Mouse (Mus musculus) heart, postnatal 10 days (tissue): ENCODE results near the gene Nhsl1. TPM values are rescaled to one million over a fixed set of nuclear protein-coding genes. Genes with fewer than 3 reads are reported as not detected.

Source experiments
- DNase-seq, 2 experiments: peaks; one replicate each; pipeline ENCODE4 v3.0.0; 2021
- intact Hi-C: fragments of 180-260 bp; cut with DNase I; formaldehyde crosslinking; loops from one replicate; pipeline ENCODE4 v1.15.1; 2025
- total RNA-seq, 2 experiments: library from RNA; stranded (reverse); gene quantifications; 2 replicates each; pipeline ENCODE4 v1.2.3; 2021

Gene Nhsl1
- total RNA-seq, 2 experiments from 2014 or later: 22.1 to 29.6 TPM

DNA sequence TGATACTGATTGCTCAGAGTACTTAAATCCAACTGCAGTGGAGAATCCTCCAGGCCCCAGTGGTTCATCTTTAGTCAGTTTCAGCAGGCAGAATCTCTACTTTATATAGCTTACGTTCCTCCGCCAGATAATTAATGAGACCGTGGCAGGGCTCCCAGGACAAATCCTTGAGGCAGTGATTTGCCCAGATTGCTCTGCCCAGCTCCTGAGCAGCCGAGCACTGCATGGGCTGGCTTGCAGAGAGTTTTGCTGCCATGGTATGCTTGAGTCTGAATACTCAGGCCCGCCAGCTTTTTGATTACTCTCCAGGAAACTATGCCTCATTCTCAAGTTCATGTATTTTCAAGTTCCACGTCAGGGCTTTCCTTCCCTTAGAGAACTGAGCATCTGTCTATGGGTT is 156.3 kb downstream of the Nhsl1 start:
- intact Hi-C loops: no loop called here
- peak in 1 of 2 experiments; percentile 24 for DNase-seq

- intact Hi-C loops: no loop called here
- no peak for DNase-seq
Observed at GRCm38 (mm10) chr10:18478294-18478693, 159.5 kb downstream of the Nhsl1 start.

DNA sequence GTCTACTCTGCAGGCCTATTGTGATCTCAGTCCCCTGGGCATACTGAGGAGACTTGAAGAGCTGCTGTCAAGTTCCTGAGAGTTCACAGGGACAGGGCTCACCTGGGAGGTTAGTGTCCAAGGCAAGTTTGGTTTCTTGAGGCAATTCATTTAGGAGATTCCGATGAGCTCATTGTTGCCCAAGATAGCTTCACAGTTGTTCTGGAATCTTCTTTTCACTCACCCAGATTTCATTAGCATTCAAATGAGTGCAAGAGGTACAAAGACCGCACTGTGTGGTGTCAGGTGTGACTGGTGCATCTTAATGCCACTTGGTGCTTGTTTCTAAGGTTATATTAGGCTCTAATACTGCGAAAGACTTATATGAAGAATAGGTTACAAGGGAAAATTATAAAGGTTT is 160.5 kb downstream of the Nhsl1 start:
- intact Hi-C loops: no loop called here
- DNase-seq: no peak

DNA sequence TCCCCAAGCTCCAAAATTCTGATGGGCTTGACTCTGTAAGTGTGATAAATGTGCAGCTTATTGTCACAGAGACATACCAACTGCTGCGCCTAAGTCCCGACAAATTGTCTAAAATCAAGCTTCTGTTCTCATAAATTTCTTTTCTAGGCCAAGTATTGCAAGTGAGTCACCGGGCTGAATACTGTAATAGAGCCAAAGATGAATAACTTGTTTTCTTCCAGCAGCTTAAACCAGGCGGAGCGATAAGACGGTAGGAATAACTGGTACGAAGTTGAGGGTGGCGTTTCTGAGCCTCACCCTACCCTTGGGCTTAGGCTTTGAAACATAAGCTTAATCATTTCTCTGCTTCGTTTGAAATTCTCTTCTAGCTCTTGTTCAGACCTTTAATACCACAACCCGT is 162.1 kb downstream of the Nhsl1 start:
- intact Hi-C loops: no loop called here
- peak; percentile 11 to 19 for DNase-seq

DNA sequence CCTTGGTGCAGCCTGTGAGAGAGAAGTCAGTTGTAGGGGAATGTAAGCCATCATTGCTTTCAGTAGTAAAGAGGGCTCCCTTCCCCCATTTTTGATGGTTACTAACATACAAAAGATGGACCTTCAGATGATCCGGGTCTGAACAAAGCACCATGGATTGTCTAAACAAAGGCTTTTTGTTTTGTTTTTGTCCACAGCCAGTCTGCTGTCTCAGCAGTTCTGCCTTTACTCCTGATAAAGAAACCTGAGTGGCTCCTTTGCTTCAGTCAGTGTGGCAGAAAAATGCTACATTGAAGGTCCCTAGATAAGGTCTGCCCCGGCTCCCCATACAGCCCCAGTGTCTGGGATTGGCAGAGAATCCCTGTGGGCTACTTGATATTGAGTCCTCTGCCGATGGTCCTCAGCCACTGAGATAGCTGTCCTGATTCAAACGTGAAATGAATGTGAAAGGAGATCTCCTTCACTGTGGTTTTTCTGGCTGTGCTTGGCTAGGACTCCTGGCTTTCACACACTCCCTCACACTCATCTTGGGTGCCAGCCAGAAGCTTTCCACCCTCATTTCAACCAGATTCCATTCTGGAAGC is 163.9 kb downstream of the Nhsl1 start:
- intact Hi-C loops: no loop called here
- DNase-seq: peak; percentile 59 to 60

DNA sequence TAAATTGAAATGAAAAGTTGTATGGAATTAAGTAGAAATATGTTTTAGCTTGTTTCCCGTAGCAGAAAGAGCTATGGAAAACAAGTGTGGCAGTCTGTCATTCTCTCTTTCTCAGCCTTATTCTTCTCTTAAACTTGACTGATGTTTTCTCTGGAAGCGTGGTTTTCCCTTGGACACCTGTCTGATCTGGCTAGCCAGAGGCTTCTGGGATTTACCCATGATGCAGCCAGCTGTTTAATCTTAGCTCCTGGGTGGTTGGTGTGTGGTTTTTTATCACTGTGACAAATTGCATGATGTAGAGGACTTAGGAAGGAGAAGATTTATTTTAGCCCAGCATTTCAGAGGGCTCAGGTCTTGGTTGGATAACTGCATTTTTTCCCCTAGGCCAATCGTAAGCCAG is 164.9 kb downstream of the Nhsl1 start:
- DNase-seq: no peak
- intact Hi-C loops: no loop called here

- DNase-seq: no peak
- intact Hi-C loops: no loop called here
Observed at GRCm38 (mm10) chr10:18484731-18485130, 165.9 kb downstream of the Nhsl1 start.

- intact Hi-C loops: no loop called here
- no peak for DNase-seq
Observed at GRCm38 (mm10) chr10:18488239-18488803, 169.5 kb downstream of the Nhsl1 start.

DNA sequence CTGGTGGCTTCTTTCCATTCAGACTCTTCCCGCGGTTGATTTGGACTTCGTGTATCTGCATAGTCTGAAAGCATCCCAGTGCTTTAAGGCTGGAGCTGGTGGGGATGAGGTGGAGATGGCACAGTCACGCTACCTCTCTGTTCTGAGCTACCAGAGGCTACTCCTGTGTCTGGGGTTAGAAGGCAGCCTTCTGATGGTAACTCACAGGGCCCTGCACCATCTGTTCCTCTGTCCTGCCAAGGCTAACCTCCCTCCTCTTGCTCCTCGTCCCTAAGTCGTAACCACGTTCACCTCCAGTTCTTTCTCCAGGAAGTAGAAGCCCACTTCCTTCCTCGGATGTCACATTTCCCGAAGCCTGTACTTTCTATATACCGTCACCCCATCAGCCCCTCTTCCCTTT is 171.2 kb downstream of the Nhsl1 start:
- intact Hi-C loops: no loop called here
- DNase-seq: no peak

- DNase-seq: no peak
- intact Hi-C loops: no loop called here
Observed at GRCm38 (mm10) chr10:18491952-18492351, 173.2 kb downstream of the Nhsl1 start.

- DNase-seq: peak; percentile 25 to 26
- intact Hi-C loops: no loop called here
Observed at GRCm38 (mm10) chr10:18493010-18493894, 174.5 kb downstream of the Nhsl1 start.

DNA sequence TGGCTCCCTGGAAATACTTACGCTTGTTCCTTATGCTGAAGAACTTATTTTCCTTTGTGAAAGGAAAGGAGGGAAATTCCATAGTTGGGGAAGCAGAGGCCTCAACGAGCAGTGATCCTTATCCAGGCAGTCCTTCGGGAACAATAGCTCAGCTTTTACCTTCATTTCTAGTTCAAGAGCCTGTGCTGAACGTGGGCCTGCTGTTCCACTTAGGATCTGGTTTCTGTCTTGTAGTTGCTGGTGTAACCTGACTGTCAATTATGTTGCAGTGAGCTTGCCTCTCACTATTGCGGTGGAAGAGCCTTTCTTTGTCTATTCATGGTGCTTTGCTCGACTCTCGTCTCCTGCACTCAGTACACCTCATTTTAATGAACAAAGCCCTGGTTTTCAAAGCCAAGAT is 175.5 kb downstream of the Nhsl1 start:
- no peak for DNase-seq

DNA sequence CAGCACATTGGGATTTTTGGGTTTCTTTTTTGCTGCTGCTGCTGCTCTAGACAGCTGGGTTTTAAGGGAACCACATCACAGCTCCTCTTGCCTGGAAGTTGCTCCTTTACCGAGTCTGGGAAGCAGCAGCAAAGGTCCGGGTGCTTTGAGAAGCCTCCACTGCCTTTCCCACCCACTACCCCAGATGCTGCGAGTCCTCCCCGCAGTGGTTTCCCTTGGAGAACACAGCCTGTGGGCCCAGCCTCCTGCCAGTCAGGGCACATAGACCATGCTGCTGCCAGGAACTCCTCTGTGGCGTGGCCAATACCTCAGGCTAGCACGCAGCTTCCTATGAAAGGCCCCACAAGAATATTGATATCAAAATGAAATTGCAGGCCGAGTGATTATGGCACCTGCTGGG is 178.3 kb downstream of the Nhsl1 start:
- intact Hi-C loops: no loop called here
- no peak for DNase-seq

More for the DNA sequence above, 175.5 kb downstream of the Nhsl1 start:
- intact Hi-C loops: no loop called here

GRCm38 (mm10) chr10:18501997-18502396 is 183.2 kb downstream of the Nhsl1 start:
- intact Hi-C loops: no loop called here
- DNase-seq: no peak

DNA sequence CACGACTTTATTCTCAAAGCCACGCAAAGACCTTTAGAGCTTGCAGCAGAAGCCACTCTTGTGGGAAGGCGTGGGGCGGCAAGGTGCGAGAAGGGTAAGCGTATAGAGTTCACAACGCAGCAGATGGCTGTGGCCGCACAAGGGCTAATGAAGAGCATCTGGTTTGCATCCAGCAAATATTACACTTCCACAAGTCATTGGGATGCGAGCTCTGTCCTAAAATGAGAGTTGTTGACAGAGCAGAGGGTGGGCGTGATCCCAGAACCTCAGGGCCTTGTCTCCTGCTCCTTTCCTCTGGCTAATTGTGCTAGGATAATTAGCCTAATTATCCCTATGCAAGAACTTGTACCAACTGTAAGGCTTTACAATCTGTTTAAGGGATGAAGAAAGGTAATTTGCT is 186.9 kb downstream of the Nhsl1 start:
- DNase-seq: no peak
- intact Hi-C loops: no loop called here

DNA sequence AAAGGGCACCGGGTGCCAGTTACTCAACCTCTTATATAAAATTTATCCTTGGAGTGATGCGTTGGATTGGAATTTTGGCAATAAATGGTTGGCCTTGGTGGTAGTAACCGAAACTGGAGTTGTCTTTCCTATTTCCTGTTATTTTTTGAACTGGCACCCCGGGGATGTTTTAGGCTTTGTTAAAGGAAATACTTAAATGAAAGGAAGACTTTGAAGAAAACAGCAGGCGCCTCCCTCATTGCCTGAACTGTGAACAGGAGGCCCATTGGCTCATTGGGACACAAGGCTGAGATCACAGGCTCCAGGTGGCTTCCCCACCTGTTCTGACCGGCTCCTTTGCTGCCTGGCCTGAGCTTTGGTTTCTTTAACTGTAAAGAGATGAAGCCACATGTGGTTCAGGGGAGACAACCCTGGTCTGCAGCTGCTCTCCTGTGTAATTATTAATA is 187.7 kb downstream of the Nhsl1 start:
- DNase-seq: no peak
- intact Hi-C loops: no loop called here

DNA sequence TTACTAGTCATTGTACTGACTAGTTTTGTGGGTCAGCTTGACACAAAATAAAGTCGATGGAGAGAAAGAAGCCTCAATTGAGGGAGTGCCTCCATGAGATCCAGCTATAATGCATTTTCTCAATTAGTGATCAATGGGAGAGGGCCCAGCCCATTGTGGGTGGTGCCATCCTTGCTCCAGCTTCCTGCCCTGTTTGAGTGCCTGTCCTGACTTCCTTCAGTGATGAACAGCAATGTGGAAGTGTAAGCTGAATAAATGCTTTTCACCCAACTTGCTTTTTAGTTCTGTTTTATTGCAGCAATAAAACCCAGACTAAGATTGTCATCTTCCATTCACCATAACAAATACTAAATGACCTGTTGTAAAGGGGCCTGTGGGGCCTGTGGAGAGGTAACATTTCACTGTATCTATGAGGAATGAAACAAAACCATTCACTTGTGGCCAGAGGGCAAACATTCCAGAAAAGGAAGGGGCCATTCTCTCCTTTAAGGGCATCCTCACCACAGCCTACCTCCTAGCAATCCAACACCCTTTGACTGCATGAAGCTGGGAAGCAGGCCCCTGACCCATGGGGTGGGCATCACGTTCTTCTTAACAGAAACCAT is 189.2 kb downstream of the Nhsl1 start:
- intact Hi-C loops: no loop called here
- no peak for DNase-seq

- DNase-seq: peak; percentile 63
- intact Hi-C loops: no loop called here
Observed at GRCm38 (mm10) chr10:18508586-18508985, 189.8 kb downstream of the Nhsl1 start.

GRCm38 (mm10) chr10:18510663-18511062 is 191.9 kb downstream of the Nhsl1 start:
- no peak for DNase-seq
- intact Hi-C loops: no loop called here

GRCm38 (mm10) chr10:18511496-18511895 is 192.7 kb downstream of the Nhsl1 start:
- intact Hi-C loops: no loop called here
- peak; percentile 51 to 63 for DNase-seq

GRCm38 (mm10) chr10:18522556-18522955 is 203.8 kb downstream of the Nhsl1 start:
- intact Hi-C loops: no loop called here
- no peak for DNase-seq
